Mouse (Mus musculus) liver, adult 10 weeks (tissue): ENCODE results near the gene Reg2. TPM values are rescaled to one million over a fixed set of nuclear protein-coding genes. Genes with fewer than 3 reads are reported as not detected.

Experiments
- polyA plus RNA-seq: library from polyadenylated mRNA; stranded (reverse); fragments of 350-450 nt; fragmentation: Illumina TruSeq; extraction: RNeasy Lipid Tissue Mini Kit (QIAGEN cat#74804); gene quantifications from one replicate; pipeline ENCODE4 v1.2.3, GENCODE M21; 2014; ENCODE audit warnings: low read depth, low replicate concordance

Gene Reg2
- not detected for polyA plus RNA-seq

DNA sequence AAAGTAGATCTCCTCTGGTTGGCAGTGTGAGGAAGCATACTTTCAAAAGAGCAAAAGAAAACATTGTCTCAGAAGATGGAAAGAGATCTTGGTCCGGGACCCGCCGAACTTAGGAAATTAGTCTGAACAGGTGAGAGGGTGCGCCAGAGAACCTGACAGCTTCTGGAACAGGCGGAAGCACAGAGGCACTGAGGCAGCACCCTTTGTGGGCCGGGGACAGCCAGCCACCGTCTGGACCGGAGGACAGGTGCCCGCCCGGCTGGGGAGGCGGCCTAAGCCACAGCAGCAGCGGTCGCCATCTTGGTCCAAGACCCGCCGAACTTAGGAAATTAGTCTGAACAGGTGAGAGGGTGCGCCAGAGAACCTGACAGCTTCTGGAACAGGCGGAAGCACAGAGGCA is at the start of gene Reg2:
Gene Reg2, plus strand, starts transcription at position 301 of the 400 bp plus-strand sequence.

GRCm38 (mm10) chr6:78370357-78370756 is 25.1 kb upstream of the Reg2 start, which contains the start of gene Reg3b:
Gene Reg3b, plus strand, starts transcription at chr6:78370657.

GRCm38 (mm10) chr6:78378765-78379164 is 16.7 kb upstream of the Reg2 start, which contains the start of gene Reg3d:
Gene Reg3d, minus strand, starts transcription at chr6:78378865.

GRCm38 (mm10) chr6:78380409-78380808 is 15.0 kb upstream of the Reg2 start, which contains the start of gene Reg3a:
Gene Reg3a, plus strand, starts transcription at chr6:78380709.

DNA sequence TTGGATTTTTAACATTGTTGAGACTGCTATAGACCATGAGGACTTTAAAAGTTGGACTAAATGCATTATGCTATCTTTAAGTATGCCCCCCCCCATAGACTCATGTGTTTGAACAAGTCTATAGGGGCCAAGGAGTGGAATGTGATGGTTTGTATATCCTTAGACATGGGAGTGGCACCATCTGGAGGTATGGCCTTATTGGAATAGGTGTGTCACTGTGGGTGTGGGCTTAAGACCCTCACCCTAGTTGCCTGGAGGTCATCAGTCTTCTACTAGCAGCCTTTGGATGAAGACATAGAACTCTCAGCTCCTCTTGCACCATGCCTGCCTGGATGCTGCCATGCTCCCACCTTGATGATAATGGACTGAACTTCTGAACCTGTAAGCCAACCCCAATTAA is 27.0 kb downstream of the Reg2 start, which contains the start of gene Reg1:
Gene Reg1, plus strand, starts transcription at position 301 of the 400 bp plus-strand sequence.

Other genes starting within 250 kb of the Reg2 start
- gene Reg3b, start 25.0 kb upstream of the Reg2 start, polyA plus RNA-seq = not detected
- gene Reg3d, start 16.8 kb upstream of the Reg2 start, polyA plus RNA-seq = not detected
- gene Reg3a, start 14.9 kb upstream of the Reg2 start, polyA plus RNA-seq = not detected
- gene Reg1, start 27.1 kb downstream of the Reg2 start, polyA plus RNA-seq = 2.0 TPM
- gene Reg3g, start 73.2 kb downstream of the Reg2 start, polyA plus RNA-seq = not detected